Mouse (Mus musculus): ENCODE results near the gene 2010005H15Rik.

GRCm38 (mm10) chr16:36289140-36289539 is 67.9 kb downstream of the 2010005H15Rik start:
- TF ChIP-seq POLR2A (IDR thresholded peaks at IDR 0.05; ENCODE audit: low read depth, low read length) (no peak), CTCF (IDR thresholded peaks at IDR 0.05; ENCODE audit: extremely low read depth, insufficient read depth, insufficient read length, insufficient replicate concordance) (no peak)
